Mouse (Mus musculus) kidney, postnatal 4 days (tissue): ENCODE data around the gene Zfp384.
A peak's percentile ranks its signal among the peaks of the same experiment; 100 is the strongest.
"Not testable (repeated sequence)": the region's sequence is repeated elsewhere in the genome, so short reads cannot be mapped to it uniquely, and the experiment has no call there.

Experiments used
- DNase-seq, 2 experiments: peaks; one replicate each; pipeline ENCODE4 v3.0.0; 2021; ENCODE audit warnings: mixed read lengths in 2 of 2

The Zfp384 gene

DNA sequence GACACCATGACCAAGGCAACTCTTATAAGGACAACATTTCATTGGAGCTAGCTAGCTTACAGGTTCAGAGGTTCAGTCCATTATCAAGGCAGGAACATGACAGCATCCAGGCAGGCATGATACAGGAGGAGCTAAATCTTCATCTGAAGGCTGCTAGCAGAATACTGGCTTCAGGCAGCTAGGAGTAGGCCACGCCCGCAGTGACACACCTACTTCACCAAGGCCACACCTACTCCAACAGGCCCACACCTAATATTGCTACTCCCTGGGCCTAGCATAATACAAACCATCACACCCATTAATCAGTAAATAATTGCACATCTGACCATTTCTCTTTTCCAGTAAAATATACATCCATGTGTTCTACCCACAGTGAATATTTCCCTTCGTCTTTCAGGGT is 8.7 kb downstream of the Zfp384 start:
- no peak for DNase-seq

DNA sequence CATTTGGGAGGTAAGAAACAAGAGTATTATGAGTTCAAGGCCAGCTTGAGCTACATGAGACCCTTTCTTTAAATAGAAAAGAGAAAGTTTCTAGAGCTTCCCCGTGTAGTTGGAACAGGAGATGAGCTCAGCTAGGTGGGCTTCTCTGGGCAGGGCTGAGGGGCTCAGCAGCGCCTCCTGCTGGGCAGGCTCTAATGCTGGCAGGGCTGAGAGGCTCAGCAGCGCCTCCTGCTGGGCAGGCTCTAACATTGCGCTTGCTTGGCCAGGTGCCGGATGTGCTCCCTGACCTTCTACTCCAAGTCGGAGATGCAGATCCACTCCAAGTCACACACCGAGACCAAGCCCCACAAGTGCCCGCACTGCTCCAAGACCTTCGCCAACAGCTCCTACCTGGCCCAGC is 21.6 kb downstream of the Zfp384 start:
- DNase-seq = peak; percentile 76 to 78

DNA sequence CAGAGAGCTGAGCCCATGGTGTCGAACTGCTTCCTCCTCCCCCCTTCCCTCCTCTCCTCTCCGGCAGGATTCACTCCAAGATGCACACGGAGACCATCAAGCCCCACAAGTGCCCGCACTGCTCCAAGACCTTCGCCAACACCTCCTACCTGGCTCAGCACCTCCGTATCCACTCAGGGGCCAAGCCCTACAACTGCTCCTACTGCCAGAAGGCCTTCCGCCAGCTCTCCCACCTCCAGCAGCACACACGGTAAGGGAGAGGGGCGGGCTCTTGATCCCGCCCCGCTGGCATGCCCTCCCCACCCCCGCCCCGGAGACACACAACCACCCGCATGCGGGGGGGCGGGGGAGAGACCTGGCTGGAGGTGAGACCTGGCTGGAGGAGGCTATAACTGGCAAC is 22.7 kb downstream of the Zfp384 start:
- no peak for DNase-seq

DNA sequence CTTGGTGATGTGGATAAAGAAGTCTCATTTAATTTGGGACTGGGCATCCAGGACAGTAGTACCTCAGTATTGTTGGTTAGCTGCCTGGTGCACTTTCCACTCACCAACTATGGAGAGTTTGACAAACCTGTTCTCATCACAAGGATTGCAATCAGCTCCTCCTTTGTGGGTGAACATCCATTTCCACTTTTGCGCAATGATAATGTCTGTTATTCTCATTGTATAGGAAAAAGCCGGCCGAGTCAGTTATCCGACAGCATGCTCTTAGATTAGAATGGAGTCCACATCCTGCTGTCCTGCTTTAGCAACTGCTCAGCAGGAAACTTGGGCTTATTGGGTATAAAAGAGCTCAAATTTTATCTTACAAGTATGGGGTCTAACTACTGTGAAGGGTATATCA is 29.7 kb downstream of the Zfp384 start:
- DNase-seq = peak in 1 of 2 experiments; percentile 6

DNA sequence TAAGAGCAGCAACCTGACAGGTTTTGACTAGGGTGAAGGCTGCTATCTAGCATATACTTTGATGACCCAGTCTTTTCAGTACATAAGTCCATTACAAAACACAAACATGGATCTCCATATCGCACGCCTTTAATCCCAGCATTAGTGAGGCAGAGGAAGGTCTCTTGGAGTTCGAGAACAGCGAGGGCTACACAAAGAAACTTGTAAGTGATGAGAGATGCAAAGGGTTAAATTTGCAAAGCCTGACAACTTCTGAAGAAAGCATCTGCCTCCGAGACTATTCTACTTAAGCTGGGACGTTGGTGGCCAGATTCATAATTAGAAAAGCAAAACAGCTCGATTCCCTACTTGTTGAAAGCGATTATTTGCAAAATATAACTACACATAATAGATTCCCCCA is 30.2 kb downstream of the Zfp384 start:
- DNase-seq = peak in 1 of 2 experiments; percentile 26

DNA sequence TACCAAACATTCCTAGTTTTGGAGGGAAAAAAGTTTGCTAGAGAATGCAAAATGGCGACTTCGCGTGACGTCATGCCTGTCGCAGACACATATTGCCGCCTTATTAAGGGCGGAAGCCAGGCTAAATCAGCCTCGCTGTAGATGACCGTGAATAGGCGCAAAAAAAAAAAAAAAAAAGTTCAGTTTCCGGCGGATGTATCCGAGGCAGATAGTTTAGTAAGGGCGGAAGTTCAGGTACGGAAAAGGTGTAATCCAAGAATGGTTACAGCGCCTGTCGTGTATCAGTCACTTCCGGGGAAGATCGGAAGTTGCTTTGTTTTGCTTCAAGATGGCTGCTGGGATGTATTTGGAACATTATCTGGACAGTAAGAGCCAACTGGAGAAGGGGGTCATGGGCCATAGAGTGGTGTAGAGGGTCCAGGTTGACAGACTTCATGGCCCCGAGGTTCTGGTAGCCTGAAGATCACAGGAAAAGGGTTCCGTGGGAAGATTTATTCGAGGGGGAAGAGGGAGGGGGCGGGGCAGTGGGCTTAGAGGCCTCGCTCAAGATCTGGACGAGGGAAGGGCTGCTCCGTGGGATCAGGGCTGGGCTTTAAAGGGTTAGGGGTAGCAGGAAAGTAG is 30.7 kb downstream of the Zfp384 start, which contains the start of gene Ing4:
Gene Ing4, plus strand, starts transcription at position 228 of the 621 bp plus-strand sequence.
- peak; percentile 94 to 96 for DNase-seq

DNA sequence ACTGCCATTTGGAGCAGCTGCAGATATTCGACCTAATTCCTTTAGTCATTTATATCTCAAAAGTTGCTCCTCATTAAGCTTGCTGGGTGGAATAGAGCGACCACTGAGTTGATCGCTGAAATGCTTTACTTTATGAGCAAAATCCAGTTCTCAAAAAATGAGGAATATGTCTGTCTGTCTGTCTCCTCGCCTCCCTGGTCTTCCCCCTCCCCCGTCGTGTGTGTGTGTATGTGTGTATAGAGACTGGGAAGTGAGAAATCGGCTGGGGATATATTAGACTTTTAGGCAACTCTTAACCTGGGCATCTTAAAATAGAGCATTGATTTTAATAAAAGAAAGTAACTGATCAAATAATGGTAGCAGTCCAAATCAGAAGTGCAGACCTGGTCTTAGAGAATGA is 31.3 kb downstream of the Zfp384 start:
- DNase-seq = no peak

DNA sequence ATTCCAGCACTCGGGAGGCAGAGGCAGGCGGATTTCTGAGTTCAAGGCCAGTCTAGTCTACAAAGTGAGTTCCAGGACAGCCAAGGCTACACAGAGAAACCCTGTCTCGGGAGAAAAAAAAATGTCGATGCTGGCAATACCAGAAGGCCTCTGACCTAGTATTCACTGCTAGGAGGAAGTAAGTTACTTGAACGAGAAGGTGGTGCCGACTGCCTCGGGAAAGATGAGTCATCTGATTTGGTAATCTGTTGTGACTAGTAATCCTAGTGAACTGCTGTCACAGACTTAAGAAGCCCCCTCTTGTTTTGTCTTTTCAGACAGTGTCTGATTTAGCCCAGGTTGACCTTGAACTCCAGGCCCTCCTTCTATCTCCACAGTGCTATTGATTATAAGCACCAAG is 32.1 kb downstream of the Zfp384 start:
- no peak for DNase-seq

DNA sequence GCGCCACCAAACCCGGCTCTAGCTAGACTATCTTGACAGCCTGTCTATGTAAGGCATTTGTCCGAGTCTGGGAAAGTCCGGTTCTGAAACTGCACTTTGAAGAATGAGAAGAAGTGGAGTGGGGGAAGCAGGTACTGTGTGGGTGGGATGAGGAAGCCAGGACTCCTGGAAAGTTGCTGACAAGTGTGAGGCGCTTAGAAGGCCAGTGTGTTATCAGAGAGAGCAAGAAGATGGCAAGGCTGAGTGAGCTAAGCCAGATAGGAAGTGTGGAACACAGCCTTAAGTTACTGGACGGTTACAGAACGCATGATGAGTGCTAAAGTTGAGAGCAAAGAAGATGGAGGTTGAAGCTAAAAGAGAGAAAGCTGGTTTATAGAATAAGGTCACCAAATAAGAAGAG is 33.1 kb downstream of the Zfp384 start:
- no peak for DNase-seq

DNA sequence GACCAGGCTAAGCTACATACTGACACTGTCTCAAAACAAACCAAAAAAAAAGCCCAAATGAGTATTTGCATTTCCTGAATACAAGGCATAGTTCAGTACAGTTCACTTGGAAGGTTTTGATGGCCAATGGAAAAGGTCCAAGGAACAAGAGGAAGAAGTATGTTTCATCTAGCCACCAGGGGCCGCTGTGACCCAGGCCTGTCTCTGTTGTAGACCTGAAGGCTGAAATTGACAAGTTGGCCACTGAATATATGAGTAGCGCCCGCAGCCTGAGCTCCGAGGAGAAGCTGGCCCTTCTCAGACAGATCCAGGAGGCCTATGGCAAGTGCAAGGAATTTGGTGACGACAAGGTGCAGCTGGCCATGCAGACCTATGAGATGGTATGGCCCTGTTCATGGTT is 37.7 kb downstream of the Zfp384 start:
- peak; percentile 89 to 92 for DNase-seq

DNA sequence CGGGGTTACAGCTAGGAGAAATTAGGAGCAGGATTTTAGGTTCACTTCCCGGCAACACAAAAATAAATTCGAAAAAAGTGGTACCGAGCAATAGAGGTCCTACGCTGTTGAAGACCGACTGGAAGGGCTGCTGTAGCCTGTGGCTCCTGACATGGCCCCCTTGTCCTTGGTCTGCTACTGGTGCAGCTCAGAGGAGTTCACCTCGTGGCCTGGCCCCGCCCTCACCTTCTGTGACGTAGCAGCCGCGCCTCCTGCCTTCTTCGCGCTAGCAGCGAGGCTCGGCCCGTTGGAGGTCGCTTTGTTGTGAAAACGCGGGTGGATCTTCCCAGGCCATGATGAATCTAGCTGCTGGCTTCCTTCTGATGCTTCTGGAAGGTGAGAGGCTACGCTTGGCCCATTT is 40.7 kb downstream of the Zfp384 start, which contains the start of gene Acrbp:
Gene Acrbp, plus strand, starts transcription at position 12 of the 400 bp plus-strand sequence.
- DNase-seq = peak; percentile 34 to 40

DNA sequence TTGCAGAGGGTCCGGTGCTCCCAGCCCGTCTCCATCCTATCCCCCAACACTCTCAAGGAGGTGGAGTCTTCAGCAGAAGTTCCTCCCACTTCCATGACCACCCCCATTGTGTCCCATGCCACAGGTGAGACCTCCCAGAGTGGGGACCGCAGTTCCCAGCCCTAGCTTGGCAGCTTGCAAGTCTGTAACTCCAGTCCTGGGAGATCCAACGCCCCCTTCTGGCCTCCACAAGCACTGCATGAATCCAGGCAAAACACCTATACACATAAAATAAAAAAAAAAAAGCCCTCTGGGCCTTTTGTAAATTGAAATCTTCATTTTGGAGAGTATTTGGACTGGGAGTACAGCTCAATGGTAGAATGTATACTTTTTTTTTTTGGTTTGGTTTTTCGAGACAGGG is 42.3 kb downstream of the Zfp384 start:
- peak; percentile 35 to 38 for DNase-seq

DNA sequence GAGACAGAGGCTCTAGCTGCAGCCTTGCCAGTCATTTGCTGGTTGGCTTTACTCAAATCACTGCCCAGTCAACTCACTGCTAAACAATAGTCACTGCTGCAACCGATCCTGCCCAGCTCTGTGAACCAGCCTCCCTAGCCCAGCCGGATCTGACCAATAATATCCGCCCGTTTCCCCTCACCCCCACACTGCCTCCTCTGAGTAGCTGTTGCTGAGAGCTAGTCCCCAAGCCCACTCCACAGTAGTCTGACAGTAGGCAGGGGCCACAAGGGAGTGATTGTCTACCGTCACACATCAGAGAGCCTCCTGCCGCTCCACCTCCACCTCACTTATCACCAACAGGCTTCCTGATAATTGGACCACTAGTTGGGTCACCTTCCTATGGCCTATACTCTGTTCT is 52.5 kb downstream of the Zfp384 start:
- DNase-seq = peak in 1 of 2 experiments; percentile 30

DNA sequence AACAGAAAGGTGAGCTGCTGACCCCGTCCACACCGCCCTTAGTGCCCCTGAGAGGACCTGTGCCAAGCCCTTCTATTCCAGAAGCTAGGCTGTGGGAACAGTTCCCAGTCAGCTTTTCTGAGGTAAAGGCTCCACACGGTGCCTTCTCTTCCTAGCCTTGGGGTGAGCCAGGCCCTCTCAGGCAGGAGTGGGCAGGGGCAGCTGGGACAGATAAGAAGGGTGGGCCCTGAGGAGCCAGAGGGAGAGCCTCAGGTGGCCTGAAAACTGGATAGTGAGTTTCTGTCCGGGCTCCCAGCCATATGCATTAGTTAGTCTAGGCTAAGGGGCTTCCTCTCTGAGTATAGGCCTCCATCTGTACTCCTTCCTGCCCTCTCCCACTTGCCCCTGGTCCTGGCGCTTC is 53.6 kb downstream of the Zfp384 start:
- DNase-seq = no peak

DNA sequence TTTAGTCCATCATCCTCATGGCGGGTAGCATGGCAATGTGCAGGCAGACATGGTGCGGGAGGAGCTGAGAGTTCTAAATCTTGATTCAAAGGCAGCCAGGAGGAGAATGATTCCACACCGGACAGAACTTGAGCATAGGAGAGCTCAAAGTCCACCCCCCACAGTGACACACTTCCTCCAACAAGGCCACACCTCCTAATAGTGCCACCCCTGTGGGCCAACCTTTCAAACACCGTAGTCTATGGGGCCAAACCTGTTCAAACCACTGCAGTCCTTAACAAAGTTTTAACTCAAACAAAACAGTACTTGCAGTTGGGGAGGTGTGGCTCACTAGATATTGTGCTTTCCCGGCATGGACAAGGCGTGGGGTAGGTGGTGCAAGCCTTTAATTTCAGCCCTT is 55.0 kb downstream of the Zfp384 start:
- DNase-seq = no peak

DNA sequence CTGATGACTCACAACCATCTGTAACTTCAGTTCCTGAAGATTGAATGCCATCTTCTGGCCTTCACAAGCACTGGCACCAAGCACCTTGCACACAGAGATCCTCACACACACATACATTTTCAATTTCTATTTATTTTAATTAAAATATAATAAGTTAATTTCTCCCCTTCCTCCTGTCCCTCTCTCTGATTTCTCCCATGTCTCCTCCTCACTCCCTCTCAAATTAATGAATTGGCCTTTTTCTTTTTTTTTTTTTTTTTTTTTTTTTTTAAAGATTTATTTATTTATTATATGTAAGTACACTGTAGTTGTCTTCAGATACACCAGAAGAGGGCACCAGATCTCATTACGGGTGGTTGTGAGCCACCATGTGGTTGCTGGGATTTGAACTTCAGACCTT is 56.3 kb downstream of the Zfp384 start:
- not testable (repeated sequence) for DNase-seq

DNA sequence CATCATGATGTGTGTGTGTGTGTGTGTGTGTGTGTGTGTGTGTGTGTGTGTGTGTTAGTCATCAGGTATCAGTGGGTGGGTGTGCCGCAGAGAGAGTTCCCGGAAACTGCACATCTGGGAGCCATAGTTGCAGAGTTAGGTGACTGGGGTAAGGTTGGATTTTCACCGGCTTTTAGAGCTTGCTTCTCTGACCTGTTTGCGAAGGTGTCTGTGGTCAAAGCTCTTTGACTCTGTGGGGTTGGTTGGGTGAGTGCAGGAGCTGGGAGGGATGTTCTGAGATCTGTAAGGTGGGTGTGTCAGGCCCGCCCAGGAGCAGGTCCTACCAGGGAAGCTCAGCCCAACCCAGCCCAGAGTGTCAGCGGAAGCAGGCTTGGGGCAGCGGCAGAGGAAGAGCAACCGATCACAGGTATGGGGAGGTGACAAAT is 58.6 kb downstream of the Zfp384 start, which contains the start of gene Lpar5:
Gene Lpar5, plus strand, starts transcription at position 350 of the 425 bp plus-strand sequence.
- no peak for DNase-seq

DNA sequence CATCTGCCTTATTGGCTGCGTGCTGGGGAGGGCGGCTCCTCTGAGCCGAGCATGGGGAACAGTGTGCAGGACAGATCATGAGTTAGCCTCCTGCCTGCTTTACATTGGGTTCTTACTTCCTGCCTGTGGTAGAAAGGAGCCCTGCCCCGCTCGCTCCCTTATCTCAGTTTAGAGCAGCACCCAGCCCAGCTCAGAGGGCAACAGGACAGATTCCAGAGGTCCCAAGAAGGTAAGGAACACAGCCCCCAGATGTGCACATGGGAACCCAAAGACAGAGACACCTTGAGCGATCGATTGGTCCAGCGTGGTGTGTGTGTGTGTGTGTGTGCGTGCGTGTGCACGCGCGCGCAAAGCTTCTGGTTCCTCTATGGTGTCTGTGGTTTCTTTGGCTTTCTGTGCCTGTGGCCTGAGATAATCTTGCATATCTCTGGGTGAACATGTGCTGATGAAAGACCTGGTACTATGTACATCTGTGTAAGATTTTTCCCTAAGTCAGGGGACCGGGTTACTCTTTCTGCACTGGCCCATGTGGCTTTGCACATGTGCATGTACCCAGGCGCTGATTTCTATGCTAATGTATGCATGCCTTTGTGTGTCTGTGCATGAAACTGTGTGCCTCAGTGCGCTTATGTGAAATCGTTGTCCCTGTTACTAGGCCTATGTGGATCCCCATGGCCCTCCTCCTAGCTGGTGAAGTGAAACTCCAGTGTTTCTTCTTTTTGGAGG is 62.4 kb downstream of the Zfp384 start:
- no peak for DNase-seq

DNA sequence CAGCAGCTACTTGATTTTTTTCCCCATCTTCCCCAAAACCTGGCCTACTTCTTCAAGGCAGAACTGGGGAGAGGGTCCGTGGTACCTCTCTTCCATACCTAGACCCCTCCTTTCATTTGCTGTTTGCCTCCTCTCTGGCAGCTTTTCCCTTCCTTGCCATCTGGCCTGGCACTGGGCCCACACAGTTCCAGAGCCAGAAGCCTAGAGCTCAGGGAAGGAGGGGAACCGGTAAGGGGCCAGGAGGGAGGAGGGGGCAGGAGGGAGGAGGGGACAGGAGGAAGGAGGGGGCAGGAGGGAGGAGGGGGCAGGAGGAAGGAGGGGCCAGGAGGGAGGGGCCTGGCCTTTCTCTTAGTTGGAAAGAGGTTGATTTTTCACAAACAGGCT is 62.9 kb downstream of the Zfp384 start:
- peak; percentile 48 to 67 for DNase-seq

DNA sequence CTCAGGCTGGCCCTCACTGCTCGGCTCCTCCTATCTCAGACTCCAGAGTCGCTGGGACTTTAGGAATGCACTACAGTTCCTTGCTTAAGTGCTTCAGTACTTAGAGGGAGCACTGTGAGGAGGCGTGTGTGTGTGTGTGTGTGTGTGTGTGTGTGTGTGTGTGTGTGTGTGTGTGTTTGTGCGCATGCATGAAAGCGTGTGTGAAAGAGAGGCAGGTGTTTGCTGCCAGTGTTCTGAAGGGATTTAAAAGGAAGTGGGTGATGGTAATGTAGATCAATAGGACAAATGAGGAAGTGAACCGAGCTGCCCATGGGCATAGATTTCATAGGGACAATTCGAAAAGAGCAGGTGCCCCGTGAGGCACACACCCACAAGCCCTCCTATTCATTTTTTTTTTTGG is 64.9 kb downstream of the Zfp384 start:
- DNase-seq = no peak

DNA sequence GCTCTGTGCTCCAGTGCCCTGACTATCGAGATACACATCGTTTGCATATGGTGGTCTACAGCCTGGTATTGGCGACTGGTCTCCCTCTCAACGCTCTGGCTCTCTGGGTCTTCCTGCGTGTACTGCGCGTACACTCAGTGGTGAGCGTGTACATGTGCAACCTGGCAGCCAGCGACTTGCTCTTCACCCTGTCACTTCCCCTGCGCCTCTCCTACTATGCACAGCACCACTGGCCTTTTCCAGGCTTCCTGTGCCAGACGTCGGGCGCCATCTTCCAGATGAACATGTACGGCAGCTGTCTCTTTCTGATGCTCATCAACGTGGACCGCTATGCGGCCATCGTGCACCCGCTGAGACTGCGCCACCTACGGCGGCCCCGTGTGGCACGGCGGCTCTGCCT is 72.4 kb downstream of the Zfp384 start:
- DNase-seq = no peak

DNA sequence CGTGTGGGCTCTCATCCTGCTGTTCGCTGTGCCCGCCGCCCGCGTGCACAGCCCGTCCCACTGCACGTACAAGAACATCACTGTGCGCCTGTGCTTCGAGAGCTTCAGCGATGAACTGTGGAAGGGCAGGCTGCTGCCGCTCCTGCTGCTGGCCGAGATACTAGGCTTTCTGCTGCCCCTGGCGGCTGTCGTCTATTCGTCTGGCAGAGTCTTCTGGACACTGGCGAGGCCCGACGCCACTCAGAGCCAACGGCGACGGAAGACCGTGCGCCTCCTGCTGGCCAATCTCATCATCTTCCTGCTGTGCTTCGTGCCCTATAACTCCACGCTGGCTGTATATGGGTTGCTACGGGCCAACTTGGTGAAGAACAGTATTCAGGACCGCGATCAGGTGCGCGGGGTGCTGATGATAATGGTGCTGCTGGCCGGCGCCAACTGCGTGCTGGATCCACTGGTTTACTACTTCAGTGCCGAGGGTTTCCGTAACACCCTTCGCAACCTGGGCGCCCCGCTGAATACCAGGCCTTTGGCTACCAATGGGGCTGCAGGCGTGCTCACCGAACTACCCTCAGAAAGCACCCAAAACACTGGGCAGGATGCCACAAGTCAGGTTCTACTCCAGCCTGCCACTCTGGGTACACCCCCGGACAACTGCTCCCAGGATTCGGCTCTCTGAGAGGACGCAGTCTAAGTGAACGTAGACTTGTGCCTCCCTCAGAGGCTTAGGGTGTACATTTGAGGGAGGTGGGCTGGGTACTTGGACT is 73.0 kb downstream of the Zfp384 start:
- peak; percentile 97 to 98 for DNase-seq

DNA sequence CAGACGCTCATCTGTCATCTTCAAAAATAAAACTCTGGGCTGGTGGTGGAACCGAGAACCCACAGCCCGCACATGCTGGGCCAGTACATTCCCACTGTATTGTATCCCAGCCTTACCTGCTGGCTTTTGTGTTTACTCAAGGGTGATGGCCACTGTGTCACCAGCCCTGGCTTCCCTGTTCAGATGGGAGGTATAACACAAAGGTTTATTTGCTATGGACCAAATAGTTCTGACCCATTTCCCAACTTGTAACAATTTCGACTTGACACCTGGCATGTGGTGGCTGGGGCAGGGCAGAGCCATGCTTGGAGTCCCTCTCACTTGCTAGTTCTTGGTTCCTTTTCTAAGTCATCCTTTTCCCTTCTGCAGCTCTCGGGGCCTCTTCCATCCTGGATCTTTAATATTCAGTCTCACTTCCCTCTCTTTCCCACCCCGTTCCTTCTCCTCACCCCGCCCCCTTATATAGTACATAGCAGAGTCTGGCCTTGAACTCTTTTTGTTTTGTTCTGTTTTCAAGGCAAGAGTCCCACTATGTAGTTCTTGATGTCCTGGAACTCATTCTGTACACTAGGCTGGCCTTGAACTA is 73.9 kb downstream of the Zfp384 start:
- no peak for DNase-seq
